ENCODE assay signal across 26 mouse cellular contexts in genomic region chr7:144021801-144022200, GRCm38 (mm10). TPM values are rescaled to one million over a fixed set of nuclear protein-coding genes. Genes with fewer than 3 reads are reported as not detected.
DNase-seq lines count a peak whose midpoint lies in the region; ATAC-seq lines count a peak whose summit lies in the region.
"Had no signal": no experiment of that assay in that cellular context is flagged by ENCODE, and none has a peak within 500 bp of the region (broad histone marks: within the 10 kb centered on the region; RNA-seq: fewer than 3 reads in every experiment).

No protein-coding gene starts in this region.

- H3K9ac ChIP-seq in liver, embryonic 15.5 days = no peak overlapping the region
- H3K9ac ChIP-seq in midbrain, embryonic 15.5 days = no peak overlapping the region
- H3K9ac ChIP-seq: embryonic facial prominence, embryonic 15.5 days; forebrain, embryonic 15.5 days; heart, embryonic 12.5 days; limb, embryonic 15.5 days; lung, embryonic 15.5 days; midbrain, embryonic 13.5 days had no signal

- no peaks in the 10 kb centered on the region for H3K9me3 ChIP-seq in liver, embryonic 15.5 days (replicated peaks)
- no peaks in the 10 kb centered on the region for H3K9me3 ChIP-seq in midbrain, embryonic 15.5 days
- H3K9me3 ChIP-seq: embryonic facial prominence, embryonic 15.5 days; forebrain, embryonic 15.5 days; limb, embryonic 15.5 days; lung, embryonic 15.5 days; midbrain, embryonic 13.5 days had no signal

- H3K27ac ChIP-seq in liver, embryonic 15.5 days (replicated peaks) = peak overlapping the region; percentile 45; the same call in 1 of the 2 replicates
- H3K27ac ChIP-seq in midbrain, embryonic 15.5 days = no peak overlapping the region
- H3K27ac ChIP-seq: embryonic facial prominence, embryonic 15.5 days; forebrain, embryonic 15.5 days; hindbrain, postnatal 0 days; left cerebral cortex, adult 2 months; limb, embryonic 15.5 days; lung, embryonic 15.5 days; midbrain, embryonic 13.5 days had no signal

- peaks cover 15% of the 10 kb centered on the region; the same call in 1 of the 2 replicates for H3K4me1 ChIP-seq in liver, embryonic 15.5 days (replicated peaks)
- no peaks in the 10 kb centered on the region for H3K4me1 ChIP-seq in midbrain, embryonic 15.5 days
- H3K4me1 ChIP-seq: embryonic facial prominence, embryonic 15.5 days; forebrain, embryonic 15.5 days; heart, embryonic 12.5 days; limb, embryonic 15.5 days; lung, embryonic 15.5 days; megakaryocyte, embryonic 14.5 days; midbrain, embryonic 13.5 days had no signal

- intact Hi-C loops in left cerebral cortex, postnatal 36 days (cut with DNase I) = no loop called here

- peak; percentile 55 for DNase-seq in kidney, adult 18-20 months
- peak; percentile 71 to 83 for DNase-seq in kidney, adult 8-10 months
- peak; percentile 56 for DNase-seq in kidney, postnatal 14 days
- DNase-seq in left cerebral cortex, postnatal 36 days (ENCODE audit: low spot score in 2 of 2) = no peak
- no peak for DNase-seq in right cerebral cortex, postnatal 25 days
- no peak for DNase-seq in right cerebral cortex, postnatal 14 days
- DNase-seq: adrenal gland, postnatal 14 days; cerebellum, adult 8-10 months; gastrocnemius, postnatal 25 days; heart, adult 18-20 months; heart, postnatal 14 days; layer of hippocampus, adult 9-11 months; left cerebral cortex, postnatal 4 days; lung, postnatal 36 days had no signal

- no peaks in the 10 kb centered on the region for H3K27me3 ChIP-seq in liver, embryonic 15.5 days
- no peaks in the 10 kb centered on the region for H3K27me3 ChIP-seq in midbrain, embryonic 15.5 days (replicated peaks)
- H3K27me3 ChIP-seq: embryonic facial prominence, embryonic 15.5 days; forebrain, embryonic 15.5 days; limb, embryonic 15.5 days; lung, embryonic 15.5 days; midbrain, embryonic 13.5 days had no signal

- H3K4me3 ChIP-seq in liver, embryonic 15.5 days (replicated peaks) = no peak overlapping the region
- H3K4me3 ChIP-seq in midbrain, embryonic 15.5 days = no peak overlapping the region
- H3K4me3 ChIP-seq: embryonic facial prominence, embryonic 15.5 days; forebrain, embryonic 15.5 days; heart, embryonic 12.5 days; left cerebral cortex, adult 2 months; limb, embryonic 15.5 days; lung, embryonic 15.5 days; megakaryocyte, embryonic 14.5 days; midbrain, embryonic 13.5 days had no signal

- 69% methylated on average over 3 of the region's 3 CpGs for WGBS in liver, embryonic 15.5 days (ENCODE audit: insufficient replicate concordance)
- 88% methylated on average over 3 of the region's 3 CpGs for WGBS in midbrain, embryonic 15.5 days

- no peak for ATAC-seq in liver, embryonic 15.5 days (ENCODE audit: insufficient read depth)
- no peak for ATAC-seq in midbrain, embryonic 15.5 days (replicated peaks)
- ATAC-seq: forebrain, embryonic 15.5 days; hindbrain, postnatal 0 days; midbrain, embryonic 13.5 days had no signal

- H3K36me3 ChIP-seq in liver, embryonic 15.5 days (replicated peaks) = no peaks in the 10 kb centered on the region
- H3K36me3 ChIP-seq in midbrain, embryonic 15.5 days (replicated peaks) = no peaks in the 10 kb centered on the region
- H3K36me3 ChIP-seq: embryonic facial prominence, embryonic 15.5 days; forebrain, embryonic 15.5 days; heart, embryonic 12.5 days; limb, embryonic 15.5 days; lung, embryonic 15.5 days; midbrain, embryonic 13.5 days had no signal

- no peak overlapping the region for H3K4me2 ChIP-seq in liver, embryonic 15.5 days
- no peak overlapping the region for H3K4me2 ChIP-seq in midbrain, embryonic 15.5 days
- H3K4me2 ChIP-seq: embryonic facial prominence, embryonic 15.5 days; forebrain, embryonic 15.5 days; heart, embryonic 12.5 days; limb, embryonic 15.5 days; lung, embryonic 15.5 days; midbrain, embryonic 13.5 days had no signal

RNA-seq across cellular contexts. Expression of gene Shank2, which starts 20.1 kb away (rescaled TPM):
- 0.54 and 0.66 TPM in 2 replicates for polyA plus RNA-seq in liver, embryonic 15.5 days (2015; fragmentation: Nextera tagmentation; extraction: Ambion mirVana)
- 8.8 and 10.5 TPM in 2 replicates for polyA plus RNA-seq in midbrain, embryonic 15.5 days (2015; fragmentation: Nextera tagmentation; extraction: Ambion mirVana)
- total RNA-seq in left cerebral cortex, postnatal 36 days (2021) = 100 to 1,000 TPM; 133 to 174 TPM
- total RNA-seq: MEL had no signal

Comparison
In these comparisons a context has a peak if more than half of its experiments do, and no peak if none do; other contexts are left out.
1. DNase-seq: peak in kidney, adult 18-20 months (single experiment), kidney, adult 8-10 months (2 of 2) and kidney, postnatal 14 days (single experiment); none in left cerebral cortex, postnatal 36 days (0 of 2), right cerebral cortex, postnatal 25 days (single experiment) and right cerebral cortex, postnatal 14 days (single experiment).